Mouse (Mus musculus): ENCODE results near the gene Med25.

- TF ChIP-seq FLI1 (IDR thresholded peaks at IDR 0.05; ENCODE audit: low read length) (no peak), GATA1 (IDR thresholded peaks at IDR 0.05; ENCODE audit: borderline replicate concordance, low read length) (no peak)
Measured at GRCm38 (mm10) chr7:44836016-44836404, 56.5 kb downstream of the Med25 start.
